Mouse (Mus musculus) brain, adult 2 months (tissue): ENCODE results near the gene Zfp113.

Experiments
- DNase-seq: peaks from one replicate; pipeline ENCODE4 v3.0.0; 2011; ENCODE audit warnings: low read depth, low spot score

Gene Zfp113

GRCm38 (mm10) chr5:138155443-138155976 lies at the start of gene Zfp113:
Zfp113 (minus strand) TSS chr5:138155744.
- peak; percentile 99 for DNase-seq

GRCm38 (mm10) chr5:138202086-138202485 lies 46.5 kb upstream of the Zfp113 start:
- DNase-seq, result peak; percentile 45

GRCm38 (mm10) chr5:138199576-138199975 lies 44.0 kb upstream of the Zfp113 start:
- peak; percentile 55 for DNase-seq

- peak; percentile 22 for DNase-seq
These were observed 39.9 kb upstream of the Zfp113 start for GRCm38 (mm10) chr5:138195463-138195862.

- peak; percentile 66 for DNase-seq
These were observed 39.3 kb upstream of the Zfp113 start for GRCm38 (mm10) chr5:138194755-138195345.

- peak; percentile 97 for DNase-seq
These were observed 38.5 kb upstream of the Zfp113 start, which contains the start of gene Mblac1 for GRCm38 (mm10) chr5:138193771-138194727. Mblac1 (plus strand) TSS chr5:138194314.

- peak; percentile 96 for DNase-seq
These were observed 32.2 kb upstream of the Zfp113 start for GRCm38 (mm10) chr5:138187661-138188306.

GRCm38 (mm10) chr5:138186950-138187638 lies 31.6 kb upstream of the Zfp113 start, which contains the start of the genes Taf6 and Cnpy4:
Taf6 (minus strand) TSS chr5:138187451.
Cnpy4 (plus strand) TSS chr5:138187485.
- DNase-seq, result peak; percentile 96

GRCm38 (mm10) chr5:138173217-138173616 lies 17.7 kb upstream of the Zfp113 start:
- DNase-seq, result no peak

- peak; percentile 100 for DNase-seq
These were observed 16.3 kb upstream of the Zfp113 start, which contains the start of the genes Ap4m1 and Mcm7 for GRCm38 (mm10) chr5:138171695-138172491. Ap4m1 (plus strand) TSS chr5:138172002. Mcm7 (minus strand) TSS chr5:138172422.

- DNase-seq, result peak; percentile 99
These were observed 15.5 kb upstream of the Zfp113 start for GRCm38 (mm10) chr5:138170936-138171561.

- DNase-seq, result no peak
These were observed 10.1 kb upstream of the Zfp113 start for GRCm38 (mm10) chr5:138165594-138165993.

- no peak for DNase-seq
These were observed 8.1 kb upstream of the Zfp113 start for GRCm38 (mm10) chr5:138163610-138164009.

- no peak for DNase-seq
These were observed 7.5 kb upstream of the Zfp113 start for GRCm38 (mm10) chr5:138163046-138163445.

GRCm38 (mm10) chr5:138160842-138161665 lies 5.5 kb upstream of the Zfp113 start, which contains the start of gene Cops6:
Cops6 (plus strand) TSS chr5:138161071.
- peak; percentile 97 for DNase-seq

- DNase-seq, result no peak
These were observed 4.7 kb upstream of the Zfp113 start for GRCm38 (mm10) chr5:138160224-138160762.

- no peak for DNase-seq
These were observed 1.2 kb downstream of the Zfp113 start for GRCm38 (mm10) chr5:138154390-138154789.

- no peak for DNase-seq
These were observed 17.0 kb downstream of the Zfp113 start for GRCm38 (mm10) chr5:138138585-138138984.
